Mouse (Mus musculus) adrenal gland, postnatal 10 days (tissue): ENCODE results near the gene Elp4. TPM values are rescaled to one million over a fixed set of nuclear protein-coding genes. Genes with fewer than 3 reads are reported as not detected.

ENCODE experiments used
- DNase-seq: peaks from one replicate; pipeline ENCODE4 v3.0.0; 2021; ENCODE audit warnings: mixed read lengths
- long read RNA-seq, 2 experiments: library from polyadenylated mRNA; stranded (forward); transcript quantifications; one replicate each; pipeline ENCODE4 v2.0.0; 2021
- total RNA-seq, 2 experiments: library from RNA; stranded (reverse); gene quantifications; 2 replicates each; pipeline ENCODE4 v1.2.3; 2021

Elp4 gene
- 10 to 100 TPM; 18.0 to 21.2 TPM for total RNA-seq
- long read RNA-seq, experiment 1, transcript Elp4-202 (10 exons, 3,048 nt): major isoform, 18 of 20 reads
- long read RNA-seq, experiment 1, partial matches to known transcripts: 0 of 20 reads
- long read RNA-seq, experiment 1, other reads (novel, unspliced or antisense): 2 of 20 reads
- long read RNA-seq, experiment 2, partial matches to known transcripts: 1 of 4 reads
- long read RNA-seq, experiment 2, other reads (novel, unspliced or antisense): 0 of 4 reads

GRCm38 (mm10) chr2:105903896-105904756, at the start of gene Elp4, which contains the start of gene Immp1l:
Gene Elp4, minus strand, starts transcription at chr2:105904564.
Gene Immp1l, plus strand, starts transcription at chr2:105904638.
- DNase-seq: peak; percentile 96

DNA sequence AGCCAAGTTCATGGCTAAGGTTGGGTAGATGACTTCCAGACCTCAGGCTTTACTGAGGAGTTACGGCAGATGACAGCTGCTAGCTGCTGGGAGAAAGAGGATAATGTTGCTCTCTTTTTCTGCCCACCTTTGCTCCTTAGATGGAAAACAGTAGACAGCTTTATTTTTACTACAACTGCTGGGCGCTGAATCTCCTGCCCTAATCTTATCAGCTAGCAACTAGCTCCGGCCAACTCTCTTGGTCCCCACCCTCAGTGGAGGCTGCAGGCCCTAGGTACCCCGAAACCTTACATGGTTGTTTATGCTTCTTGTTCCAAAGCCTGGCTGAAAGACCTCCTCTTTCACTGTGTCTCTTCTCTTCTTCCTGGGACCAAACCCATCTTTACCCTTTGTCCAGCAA, 49.5 kb upstream of the Elp4 start:
- no peak for DNase-seq

DNA sequence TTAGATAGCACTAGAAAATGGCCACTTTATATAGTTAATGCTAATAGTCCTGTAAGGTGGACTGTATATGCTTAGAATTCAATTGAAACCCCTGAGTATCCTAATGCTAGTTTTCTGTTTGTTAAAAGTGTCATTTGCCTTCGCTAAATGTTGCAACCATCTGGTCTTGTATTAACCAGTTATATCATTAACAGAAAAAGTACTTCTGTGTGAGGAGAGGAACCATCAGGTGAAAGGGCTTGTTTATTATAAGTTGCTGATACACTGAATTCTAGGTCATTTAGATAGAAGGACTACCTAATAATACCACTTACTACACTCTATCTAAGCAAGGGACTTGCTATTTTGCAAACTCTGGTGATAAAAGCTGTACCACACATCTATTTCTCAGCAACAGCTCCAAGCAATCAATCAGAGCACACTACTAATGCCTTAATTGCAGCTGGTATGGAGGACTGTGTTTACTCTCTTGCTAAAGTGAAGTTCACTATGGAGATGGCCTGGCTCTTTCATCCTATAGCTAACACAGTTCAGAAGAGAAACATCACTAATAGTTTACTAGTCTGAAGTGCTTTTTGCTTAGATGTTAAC, 47.1 kb upstream of the Elp4 start:
- DNase-seq: no peak

DNA sequence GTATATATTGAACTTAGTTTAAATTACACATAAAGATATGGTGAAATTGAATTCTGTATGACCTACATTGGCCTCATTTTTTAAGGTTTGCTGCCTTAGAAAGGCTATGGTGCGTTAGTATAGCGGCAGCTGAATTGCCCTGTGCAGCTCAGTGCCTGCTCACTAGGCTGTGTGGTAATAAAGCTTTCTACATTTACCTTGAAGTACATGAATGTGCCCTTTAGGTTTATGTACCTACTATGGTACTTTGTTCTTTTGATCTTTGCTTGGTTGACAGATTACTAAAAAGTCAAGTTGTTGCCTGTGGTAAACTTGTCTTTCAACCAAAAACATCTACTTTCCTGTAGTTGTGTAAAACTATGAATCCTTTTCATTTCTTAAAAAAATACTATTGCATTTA, 45.8 kb upstream of the Elp4 start:
- no peak for DNase-seq

DNA sequence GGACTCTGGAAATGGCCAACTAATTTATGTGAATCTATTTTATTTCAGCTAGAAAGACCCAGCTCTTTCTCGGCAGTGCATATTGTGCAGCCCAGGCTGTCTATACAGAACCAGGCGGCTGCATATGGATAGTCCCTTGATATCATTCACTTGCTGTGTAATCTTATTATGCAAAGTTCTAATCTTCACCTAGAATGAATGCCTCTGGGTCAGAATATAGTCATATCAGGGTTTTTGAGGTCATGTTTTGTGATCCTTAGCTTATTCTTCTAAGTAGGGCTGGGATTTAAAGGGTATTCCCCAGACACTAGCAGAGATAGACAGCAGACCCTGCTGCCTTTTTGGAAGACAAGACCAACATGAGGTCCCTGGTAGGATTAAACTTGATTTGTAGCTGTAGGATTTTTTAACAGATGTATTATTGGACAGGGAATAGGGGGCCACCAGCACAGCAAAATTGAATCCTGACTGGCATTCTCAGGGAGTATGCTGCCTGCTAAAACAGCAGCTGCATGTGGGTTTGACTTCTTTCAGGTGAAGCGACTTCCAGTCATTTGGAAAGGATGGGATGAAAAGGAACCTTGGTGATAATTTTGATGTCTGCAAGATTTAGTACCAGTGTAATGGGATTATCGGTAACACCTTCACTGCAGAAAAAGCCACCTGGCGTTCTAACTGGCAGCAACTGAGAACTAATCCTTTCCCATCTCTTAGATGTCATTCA, 13.4 kb upstream of the Elp4 start:
- no peak for DNase-seq

DNA sequence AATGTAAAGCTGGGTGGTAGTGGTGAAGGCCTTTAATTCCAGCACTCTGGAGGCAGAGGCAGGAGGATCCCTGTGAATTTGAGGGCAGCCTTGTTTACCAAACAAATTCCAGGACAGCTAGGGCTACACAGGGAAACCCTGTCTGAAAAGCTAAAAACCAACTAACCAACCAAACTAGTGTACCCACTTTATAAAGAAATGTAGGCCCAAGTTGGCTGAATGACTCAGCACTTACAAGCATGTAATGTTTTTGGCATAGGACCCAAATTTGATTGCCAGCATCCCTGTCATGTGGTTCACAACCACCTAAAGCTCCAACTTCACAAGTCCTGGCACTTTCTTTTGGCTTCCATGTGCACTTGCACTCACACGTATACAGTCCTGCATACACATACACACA, 12.3 kb upstream of the Elp4 start:
- peak; percentile 18 for DNase-seq

DNA sequence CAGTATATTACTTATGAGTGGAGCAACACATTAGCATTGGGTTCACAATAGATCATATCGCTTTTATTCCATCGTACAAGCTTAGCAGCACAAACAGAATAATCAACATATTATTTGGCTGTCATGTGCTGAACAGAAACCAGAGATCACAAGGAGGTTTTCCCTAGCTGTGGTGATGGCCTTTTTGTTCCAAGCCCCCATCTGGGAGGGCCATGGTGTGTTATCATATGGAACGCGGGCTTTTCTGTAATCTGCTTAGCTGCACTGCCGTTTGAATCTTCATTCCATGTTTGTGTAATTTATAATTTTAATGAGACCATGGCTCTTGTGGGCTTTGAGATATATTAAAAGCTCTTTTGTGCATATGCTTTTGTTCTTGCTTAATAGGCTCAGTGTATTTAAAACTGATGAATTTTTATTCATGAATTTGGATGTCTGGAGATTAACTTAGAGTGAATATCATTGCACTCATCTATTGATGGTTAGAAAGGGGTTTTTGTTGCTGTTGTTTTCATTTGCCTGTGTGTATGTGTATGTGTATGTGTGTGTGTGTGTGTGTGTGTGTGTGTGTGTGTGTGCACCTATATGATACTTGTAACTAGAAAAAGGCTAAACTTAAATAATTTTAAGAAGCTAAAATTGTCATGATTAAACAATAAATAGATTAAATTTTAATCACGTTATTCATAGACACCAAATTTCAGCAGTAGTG, 9.4 kb upstream of the Elp4 start:
- no peak for DNase-seq

- no peak for DNase-seq
Observed at GRCm38 (mm10) chr2:105910611-105911010, 6.2 kb upstream of the Elp4 start.

DNA sequence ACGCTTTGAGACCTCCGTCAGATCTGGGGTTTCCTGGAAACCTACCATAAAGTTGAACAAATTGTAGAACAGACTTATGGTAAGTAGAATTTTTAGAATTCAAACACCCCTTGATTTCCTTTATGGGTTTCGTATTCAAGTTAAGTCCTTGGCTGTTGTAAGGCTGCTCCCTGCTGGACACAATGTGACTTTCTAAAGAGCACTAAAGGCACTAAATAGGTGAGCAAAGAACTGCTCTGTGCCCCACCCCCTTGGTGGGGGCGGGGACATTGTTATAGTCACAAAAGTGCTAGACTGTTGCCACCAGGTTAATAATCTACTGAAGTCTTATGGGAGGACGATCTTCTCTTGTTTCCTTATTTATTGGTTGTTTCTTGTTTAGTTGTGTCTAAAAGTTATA, 4.0 kb upstream of the Elp4 start:
- DNase-seq: peak; percentile 6

- no peak for DNase-seq
Observed at GRCm38 (mm10) chr2:105904757-105905146, 388 bp upstream of the Elp4 start.

DNA sequence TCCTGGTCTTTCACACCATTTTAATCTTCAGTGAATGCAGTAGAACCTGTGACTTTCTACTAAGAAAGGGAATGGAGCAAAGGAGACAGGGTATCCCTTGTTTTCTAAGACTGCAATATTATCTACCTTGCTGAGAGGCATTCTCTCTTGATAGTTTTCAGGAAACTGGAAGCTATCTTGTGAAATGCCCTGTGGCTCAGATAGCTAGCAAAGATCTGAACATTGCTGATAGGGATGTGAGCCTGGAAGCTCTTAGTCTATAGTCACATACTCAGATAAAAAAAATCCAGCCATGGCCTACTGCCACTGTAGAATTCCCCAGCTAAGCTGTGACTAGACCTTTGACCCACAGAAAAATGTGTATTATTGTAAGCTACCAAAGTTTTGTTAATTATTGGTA, 13.5 kb downstream of the Elp4 start:
- no peak for DNase-seq

DNA sequence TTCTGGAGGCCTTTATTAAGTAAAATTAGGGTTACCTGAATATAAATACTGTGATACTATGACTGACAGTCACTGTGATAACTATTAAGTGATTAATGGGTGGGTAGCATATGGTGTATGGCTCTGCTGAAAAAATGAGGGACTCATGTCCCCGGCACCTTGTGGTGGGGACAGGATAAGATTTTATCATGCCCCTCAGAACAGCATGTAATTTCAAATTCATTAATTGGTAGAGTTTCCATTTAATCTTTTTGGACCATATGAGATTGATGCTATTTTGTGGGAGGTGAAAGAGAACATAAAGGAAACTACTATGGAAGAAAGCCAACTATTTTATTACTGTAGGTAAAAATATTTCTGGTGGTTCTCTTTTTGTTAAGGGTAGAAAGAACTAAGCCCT, 31.0 kb downstream of the Elp4 start:
- DNase-seq: no peak

DNA sequence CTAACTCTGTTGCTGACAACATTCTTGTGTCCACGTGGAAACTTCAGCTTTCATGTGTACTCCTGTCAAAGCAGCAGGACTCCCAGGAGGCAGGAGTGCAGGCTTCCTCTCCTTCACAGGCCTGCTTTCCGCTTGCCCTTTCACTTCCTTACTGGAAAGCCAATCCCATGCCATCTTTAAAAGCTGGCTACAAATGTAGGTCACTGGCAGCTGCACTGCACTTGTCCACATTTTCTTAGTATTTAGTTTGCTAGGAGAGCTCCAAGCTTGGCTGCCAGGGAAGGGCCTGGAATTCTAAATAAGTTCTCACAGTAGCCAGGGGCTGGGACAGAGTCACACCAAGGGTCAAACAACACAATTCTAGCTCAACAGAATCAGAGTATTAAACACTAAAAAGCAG, 49.6 kb downstream of the Elp4 start:
- peak; percentile 57 for DNase-seq

GRCm38 (mm10) chr2:105852971-105853370, 51.4 kb downstream of the Elp4 start:
- DNase-seq: peak; percentile 2

GRCm38 (mm10) chr2:105851714-105852293, 52.6 kb downstream of the Elp4 start:
- no peak for DNase-seq

- peak; percentile 56 for DNase-seq
Observed at GRCm38 (mm10) chr2:105843151-105843550, 61.2 kb downstream of the Elp4 start.

DNA sequence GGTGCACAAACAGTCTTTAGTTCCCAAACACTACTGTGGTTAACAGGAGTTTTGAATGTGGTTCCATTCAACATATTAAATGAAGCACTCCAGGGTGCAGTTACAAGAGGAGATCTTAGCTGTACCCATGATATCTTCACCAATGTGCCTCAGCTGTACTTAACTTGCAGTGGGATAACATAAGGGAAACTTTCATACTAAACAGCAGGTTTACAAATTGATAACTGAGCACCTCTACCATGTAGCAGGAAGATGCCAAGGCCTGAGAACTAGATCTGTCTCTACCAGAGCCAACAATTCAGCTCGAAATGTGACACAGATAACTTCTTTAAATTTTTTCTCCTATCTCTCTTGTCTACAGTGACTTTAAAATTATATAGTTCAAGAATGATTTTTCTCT, 86.4 kb downstream of the Elp4 start:
- no peak for DNase-seq

DNA sequence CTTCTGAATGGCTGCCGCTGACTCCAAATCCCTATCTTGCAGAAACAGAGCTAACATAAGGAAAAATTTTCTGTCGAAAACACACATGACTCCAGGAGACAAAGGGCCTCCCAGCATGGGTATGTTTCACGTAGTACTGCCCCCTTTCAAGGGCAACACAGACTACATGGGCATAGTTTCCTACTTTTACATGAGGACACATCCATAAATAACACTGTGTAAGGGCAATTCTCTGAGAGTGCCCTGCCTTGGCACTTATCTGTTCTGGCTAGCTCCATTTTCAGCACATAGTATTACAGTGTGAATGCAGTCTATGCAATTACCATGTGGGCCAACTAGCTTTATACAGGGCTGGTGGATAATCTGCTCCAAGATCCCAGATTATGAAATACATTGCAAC, 89.2 kb downstream of the Elp4 start:
- no peak for DNase-seq

DNA sequence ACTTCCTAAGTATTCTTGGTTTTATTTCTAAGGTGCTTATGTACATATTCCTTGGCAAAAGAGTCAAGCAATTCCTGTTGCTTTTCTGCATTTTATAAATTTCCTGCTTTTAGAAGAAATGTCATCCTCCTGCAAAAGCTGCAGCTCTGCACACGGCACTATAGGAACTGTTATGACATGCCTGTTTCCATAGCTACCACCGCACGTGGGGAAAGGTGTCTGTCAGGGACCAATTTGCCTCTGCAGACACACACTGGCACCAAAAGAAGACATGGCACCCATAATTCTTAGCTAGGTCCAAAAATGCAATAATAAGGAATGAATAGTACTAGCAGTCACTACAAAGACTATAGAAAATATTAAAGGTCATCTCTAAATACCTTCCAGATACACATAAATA, 91.3 kb downstream of the Elp4 start:
- DNase-seq: no peak

GRCm38 (mm10) chr2:105810286-105810685, 94.1 kb downstream of the Elp4 start:
- DNase-seq: no peak

GRCm38 (mm10) chr2:105806571-105806970, 97.8 kb downstream of the Elp4 start:
- DNase-seq: no peak

DNA sequence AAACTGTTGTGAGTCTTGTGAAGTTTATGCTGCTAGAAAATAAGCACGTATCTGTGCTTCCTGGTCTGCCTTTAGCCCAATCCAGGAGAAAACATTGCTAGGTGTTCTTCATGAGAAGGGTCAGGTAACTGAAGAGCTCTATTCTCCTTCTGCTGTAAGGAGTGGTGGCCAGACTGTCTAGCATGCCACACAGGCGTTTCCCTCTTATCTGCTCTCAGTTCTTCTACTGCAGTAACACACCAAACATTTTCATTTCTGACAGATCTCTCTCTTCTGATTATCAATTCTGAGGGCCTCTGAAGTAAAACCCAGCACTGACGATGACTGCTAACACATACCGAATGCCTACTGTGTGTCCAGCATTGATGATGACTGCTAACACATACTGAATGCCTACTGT, 98.3 kb downstream of the Elp4 start:
- no peak for DNase-seq
